16 mouse cellular contexts compared by ENCODE assay signal in genomic region chr13:51688688-51689087, GRCm38 (mm10).
"Had no signal": no experiment of that assay in that cellular context is flagged by ENCODE, and none has a peak within 500 bp of the region (broad histone marks: within the 10 kb centered on the region; RNA-seq: fewer than 3 reads in every experiment).

No protein-coding gene starts in this region.

- H3K4me1 ChIP-seq: limb, embryonic 12.5 days; midbrain, embryonic 12.5 days; neural tube, embryonic 13.5 days had no signal

- H3K9me3 ChIP-seq: limb, embryonic 12.5 days; liver, embryonic 13.5 days; midbrain, embryonic 12.5 days; neural tube, embryonic 13.5 days had no signal

- H3K27ac ChIP-seq: kidney, postnatal 0 days; liver, embryonic 13.5 days; midbrain, embryonic 12.5 days; neural tube, embryonic 13.5 days had no signal

- DNase-seq: kidney, postnatal 36 days; liver; liver, embryonic 13.5 days; liver, postnatal 0 days; lung, postnatal 36 days; retina, postnatal 1 day; right cerebral cortex, postnatal 4 days; spleen, adult 18-20 months; thymus, adult 18-20 months; thymus, postnatal 14 days had no signal

- H3K27me3 ChIP-seq: limb, embryonic 12.5 days; liver, embryonic 13.5 days; midbrain, embryonic 12.5 days; neural tube, embryonic 13.5 days had no signal

- H3K4me2 ChIP-seq: limb, embryonic 12.5 days; liver, embryonic 13.5 days; midbrain, embryonic 12.5 days; neural tube, embryonic 13.5 days had no signal

- H3K4me3 ChIP-seq: limb, embryonic 12.5 days; liver, embryonic 13.5 days; midbrain, embryonic 12.5 days; neural tube, embryonic 13.5 days had no signal

- H3K9ac ChIP-seq: limb, embryonic 12.5 days; liver, embryonic 13.5 days; liver, postnatal 0 days; midbrain, embryonic 12.5 days; neural tube, embryonic 13.5 days had no signal

- ATAC-seq: liver, postnatal 0 days; lung, postnatal 0 days; midbrain, embryonic 16.5 days had no signal
